Mouse (Mus musculus) kidney, adult 8-10 months (tissue): ENCODE measurements around the gene Ptprs.
"Not testable (repeated sequence)": the region's sequence is repeated elsewhere in the genome, so short reads cannot be mapped to it uniquely, and the experiment has no call there.

ENCODE experiments used
- DNase-seq, 2 experiments: peaks; one replicate each; pipeline ENCODE4 v3.0.0; 2022

The Ptprs gene

DNA sequence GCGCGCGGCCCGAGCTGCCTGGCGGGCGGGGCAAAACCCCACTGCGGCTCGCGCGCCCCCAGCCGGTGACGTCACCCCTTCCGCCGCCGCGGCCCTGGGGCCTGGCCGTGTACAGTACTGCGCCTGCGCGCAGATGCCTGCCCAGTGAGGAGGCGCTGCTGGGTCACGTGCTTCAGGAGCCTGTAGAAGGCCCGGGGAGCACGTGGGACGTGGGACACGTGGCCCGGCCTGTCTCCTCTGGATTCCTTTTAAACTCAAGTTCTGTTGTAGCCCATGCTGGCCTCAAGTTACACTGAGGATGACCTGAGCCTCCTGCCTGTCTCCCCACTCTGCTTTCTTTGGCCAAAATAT, at the start of gene Ptprs:
TSS of gene Ptprs (minus strand) at position 82 of the 351 bp plus-strand sequence.
- DNase-seq, result peak; percentile 81 to 84

DNA sequence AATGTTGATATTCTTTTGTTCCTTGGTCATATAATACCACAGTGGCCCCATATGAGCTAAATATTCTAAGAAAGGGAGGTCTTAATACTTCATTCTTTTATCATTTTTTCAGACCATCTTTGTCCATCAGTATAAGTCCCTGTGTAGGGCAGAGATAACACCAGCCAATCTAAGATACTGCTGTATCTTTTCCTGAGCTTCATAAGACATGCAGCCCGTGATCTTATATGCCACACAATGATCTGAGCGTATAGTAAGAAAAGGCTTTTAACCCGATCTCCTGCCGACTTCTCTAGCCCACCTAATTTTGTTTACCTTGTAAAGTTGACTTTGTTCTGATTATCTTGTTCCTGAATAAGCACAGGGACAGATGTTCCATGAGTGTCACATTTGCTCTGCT, 48.7 kb upstream of the Ptprs start:
- no peak for DNase-seq

DNA sequence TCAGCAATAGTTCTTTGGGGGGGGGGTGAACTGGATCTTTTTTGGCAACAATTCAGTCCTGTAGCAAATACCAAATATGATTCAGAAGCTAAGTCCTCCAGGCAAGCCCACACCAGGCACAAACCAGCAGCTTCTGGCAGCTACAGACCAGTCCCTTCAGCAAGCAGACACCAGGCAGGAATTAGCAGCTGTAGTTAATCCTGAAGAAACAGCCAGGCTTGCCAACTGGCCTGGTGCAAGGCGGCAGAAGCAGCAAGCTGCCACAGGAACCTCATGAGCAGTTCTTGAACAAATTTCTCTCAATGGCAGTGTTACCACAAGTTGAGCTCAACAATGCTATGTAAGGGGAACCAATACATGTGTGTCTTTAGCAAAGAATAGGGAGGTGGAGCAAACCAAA, 46.5 kb upstream of the Ptprs start:
- no peak for DNase-seq

DNA sequence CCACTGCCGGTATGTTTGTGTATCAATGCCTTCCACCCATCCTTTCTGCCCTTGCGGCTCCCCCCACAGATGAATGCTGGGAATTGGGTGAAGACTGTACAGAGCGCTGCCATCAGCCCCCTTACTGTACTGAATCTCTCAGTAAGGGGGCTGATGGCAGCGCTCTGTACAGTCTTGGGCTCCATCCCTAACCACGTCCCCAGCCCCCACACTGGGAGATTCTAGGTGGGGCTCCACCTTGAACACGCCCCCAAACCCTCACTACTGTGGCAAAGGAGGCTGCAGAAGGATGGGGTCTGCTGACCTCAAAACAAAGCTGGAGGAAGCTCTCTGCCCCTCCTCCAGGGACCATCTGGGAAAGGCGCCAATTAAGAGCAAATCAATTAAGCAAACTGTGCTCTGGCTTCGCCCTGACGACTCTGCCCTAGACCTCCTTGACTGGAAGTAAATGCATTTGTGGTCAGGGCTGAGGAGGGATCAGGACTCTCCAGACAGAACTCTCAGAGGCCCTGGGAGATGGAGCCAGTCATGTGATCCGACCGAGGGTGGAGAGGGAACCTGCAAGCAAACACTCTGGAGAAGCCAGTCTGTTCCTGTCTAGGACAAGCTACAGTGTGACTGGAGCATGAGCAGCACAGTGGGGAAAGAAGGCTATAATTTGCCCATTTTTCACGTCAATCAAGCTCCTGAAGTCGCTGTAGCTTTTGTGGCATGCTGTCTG, 39.6 kb upstream of the Ptprs start:
- no peak for DNase-seq

DNA sequence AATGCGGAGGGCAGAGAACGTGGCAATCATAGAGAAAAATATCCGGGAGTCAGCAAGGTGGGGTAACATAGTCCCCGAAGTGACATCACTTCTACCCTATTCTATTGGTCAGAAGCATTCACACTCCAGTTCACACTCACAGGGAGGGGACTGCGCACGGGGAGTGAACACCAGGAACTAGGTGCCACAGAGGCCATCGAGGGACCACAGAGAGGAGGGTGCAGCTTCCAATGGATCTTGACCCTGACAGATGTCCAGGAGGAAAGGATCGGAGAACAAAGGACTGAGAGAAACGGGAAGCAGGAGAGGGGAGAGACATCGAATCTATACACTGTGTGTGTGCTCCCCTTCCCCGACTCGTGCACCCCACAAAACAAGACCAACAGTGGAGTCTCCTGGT, 38.6 kb upstream of the Ptprs start:
- no peak for DNase-seq

DNA sequence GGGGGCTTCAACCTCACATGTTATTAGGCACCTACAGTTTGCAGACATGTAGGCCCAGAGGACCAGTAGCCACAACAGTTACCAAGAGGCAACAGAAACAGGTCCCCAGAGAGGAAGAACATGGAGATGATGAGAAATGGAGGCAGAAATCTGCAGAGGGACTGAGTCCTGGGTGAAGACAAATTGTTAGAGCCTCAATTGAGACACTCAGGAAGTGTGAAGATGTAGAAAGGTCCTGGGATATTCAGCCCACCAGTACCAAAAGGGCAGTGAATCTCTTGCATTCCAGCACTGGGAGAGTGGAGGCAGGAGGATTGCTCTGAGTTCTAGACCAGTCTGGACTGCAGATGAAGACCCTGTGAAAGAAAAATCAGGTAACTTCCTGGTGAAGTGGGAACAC, 38.0 kb upstream of the Ptprs start:
- DNase-seq, result no peak

DNA sequence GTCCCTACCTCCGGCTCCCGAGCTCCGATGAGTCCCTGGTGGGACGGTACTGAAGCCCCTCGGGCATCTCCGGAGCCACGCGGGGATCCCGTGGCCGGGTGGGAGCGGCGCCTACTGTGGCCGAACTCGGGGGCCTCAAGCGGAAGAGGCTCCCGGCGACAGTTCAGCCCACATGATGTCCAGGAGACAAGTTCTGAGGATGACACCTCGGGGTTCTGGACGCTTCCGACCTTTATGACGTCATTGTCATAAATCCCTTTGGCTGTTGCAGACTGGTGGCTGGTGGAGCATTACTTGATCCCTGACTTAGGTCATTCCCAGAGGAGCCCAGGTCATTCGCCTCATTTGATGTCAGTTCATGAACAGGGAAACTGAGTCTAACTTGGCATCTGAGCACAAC, 36.0 kb upstream of the Ptprs start, which contains the start of gene Znrf4:
TSS of gene Znrf4 (minus strand) at position 122 of the 400 bp plus-strand sequence.
- no peak for DNase-seq

DNA sequence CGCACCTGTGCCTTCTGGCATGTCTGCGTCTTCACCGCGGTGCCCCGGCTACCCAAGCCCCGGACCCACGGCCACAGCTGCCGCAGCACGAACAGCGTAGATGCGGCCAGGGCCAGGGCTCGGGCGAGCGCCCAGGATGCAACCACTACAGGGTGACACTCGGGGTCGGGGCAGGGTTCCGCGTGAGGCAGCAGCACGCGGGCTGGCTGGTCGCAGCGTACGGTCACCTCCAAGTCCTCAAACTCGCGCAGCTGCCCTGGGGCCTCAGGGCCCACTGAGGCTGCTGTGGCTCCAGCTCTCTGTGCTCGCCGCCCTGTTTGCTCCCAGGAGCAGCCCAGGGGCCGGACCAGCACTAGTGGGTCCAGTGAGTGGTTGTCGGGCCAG, 35.4 kb upstream of the Ptprs start:
- no peak for DNase-seq

DNA sequence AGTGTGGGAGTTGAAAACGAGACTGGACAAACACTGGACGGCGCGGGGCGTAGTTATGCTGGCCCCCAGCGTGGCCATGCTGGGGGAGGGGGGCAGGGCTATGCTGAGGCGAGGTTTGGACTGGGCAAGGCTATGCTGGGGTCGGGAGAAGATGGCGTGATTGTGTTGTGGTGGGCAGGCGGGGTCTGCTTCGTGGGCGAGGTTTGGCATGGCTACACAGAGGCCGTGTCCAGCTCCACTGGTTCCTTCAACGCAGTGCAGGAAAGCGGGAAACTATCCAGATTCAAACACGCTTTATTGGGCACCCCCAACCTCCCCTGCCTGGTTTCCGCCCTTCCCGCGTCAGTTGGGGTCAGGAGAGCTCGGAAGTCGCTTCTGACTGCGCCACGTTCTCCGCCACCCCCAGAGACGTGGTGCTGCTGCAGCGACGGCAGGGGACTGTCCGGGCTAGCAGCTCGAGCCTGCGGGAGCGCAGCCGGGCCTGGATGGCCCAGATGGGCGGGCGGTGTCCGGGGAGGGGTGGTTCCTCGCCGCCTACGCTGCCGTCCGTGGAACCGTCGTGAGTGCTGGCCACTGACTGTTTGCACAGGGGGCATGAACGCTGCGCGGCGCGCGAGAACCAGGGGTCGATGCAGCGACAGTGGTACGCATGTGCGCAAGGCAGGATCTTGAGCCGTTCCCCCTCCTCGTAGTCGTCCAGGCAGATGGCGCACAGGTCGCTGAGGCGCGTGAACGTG, 34.9 kb upstream of the Ptprs start:
- no peak for DNase-seq

DNA sequence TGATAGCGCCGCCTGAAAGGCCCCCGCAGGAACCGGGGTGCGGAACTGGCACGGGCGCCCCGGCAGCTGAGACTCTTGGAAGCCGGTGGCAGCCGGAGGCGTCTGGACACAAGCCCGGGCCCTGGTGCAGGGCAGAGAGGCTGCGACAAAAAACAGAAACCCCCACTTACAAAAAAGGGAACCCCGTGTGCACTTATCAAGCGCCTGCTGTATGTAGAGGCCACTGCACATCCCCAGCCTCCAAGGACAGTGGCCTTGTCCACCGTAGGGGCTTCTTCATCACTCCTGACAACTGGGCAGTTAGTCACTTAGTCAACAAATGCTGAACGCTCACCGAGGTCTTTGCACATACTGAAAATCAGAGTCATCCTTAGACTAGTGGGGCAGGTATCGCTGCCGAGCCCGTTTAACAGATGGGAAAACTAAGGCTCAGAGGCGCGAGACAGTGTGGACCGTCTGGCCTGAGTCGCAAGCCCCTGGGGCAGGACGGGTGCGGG, 34.2 kb upstream of the Ptprs start:
- no peak for DNase-seq

DNA sequence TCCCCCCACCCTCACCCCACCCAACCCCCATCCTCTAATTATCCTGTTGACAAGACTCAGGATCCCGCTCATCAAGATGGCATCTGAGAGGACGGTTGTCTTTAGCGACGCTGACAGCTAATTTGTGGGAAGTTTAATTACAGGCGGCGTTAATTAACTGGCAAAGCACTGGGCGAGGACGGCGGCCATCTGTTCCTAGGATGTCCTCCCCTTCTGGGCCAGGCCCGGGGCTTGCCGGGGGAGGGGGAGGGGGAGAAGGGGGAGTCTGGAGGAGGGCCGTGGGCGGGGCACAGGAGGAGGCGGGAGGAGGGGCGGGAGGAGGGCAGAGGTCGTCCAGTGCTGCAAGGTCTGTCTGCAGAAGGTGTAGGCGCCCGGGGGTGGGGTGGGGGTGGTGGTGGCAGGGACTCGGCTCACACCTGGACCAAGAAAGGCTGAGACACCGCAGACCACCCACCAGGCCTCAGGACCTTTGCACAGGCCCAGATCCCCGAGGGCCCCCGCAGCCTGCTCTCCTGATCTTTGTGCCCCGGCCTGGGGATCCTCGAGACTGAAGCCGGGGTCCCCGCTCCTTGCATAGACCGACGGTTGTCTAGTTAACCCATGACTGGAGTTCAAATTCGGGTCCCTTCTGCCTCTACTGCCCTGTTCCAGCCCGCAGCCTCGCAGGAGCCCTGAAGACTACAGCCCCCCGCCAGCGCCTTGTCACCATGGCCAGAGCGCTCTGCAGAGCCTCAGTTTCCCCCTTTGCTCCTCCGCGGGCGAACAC, 33.6 kb upstream of the Ptprs start:
- no peak for DNase-seq

DNA sequence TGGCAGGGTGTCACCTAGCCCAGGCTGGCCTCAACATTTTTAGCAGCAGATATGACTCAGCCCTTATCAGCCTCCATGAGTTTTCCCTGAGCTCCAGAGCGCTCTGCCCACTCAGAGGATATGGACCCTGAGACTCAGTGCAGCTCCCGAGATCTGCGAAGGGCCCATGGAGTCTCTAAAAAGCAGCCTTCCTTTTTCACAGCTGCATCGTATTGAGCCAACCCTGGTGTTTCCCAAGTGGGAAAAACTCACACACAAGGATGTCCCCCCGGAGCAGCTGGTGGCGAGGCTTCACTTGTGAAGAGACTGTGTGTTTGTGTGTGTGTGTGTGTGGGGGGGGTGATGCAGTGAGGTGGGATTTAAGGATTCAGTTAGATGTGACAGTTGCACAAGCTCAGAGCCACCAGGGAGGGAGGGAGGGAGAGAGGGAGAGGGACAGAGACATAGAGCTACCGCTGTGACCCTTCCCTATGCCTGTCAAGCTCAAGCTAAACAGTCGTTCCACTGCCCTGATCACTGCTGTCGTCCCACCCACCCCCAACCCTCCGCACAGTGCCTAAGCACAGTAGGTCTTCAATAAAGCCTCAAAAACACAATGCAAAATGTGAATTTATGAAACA, 32.8 kb upstream of the Ptprs start:
- no peak for DNase-seq

DNA sequence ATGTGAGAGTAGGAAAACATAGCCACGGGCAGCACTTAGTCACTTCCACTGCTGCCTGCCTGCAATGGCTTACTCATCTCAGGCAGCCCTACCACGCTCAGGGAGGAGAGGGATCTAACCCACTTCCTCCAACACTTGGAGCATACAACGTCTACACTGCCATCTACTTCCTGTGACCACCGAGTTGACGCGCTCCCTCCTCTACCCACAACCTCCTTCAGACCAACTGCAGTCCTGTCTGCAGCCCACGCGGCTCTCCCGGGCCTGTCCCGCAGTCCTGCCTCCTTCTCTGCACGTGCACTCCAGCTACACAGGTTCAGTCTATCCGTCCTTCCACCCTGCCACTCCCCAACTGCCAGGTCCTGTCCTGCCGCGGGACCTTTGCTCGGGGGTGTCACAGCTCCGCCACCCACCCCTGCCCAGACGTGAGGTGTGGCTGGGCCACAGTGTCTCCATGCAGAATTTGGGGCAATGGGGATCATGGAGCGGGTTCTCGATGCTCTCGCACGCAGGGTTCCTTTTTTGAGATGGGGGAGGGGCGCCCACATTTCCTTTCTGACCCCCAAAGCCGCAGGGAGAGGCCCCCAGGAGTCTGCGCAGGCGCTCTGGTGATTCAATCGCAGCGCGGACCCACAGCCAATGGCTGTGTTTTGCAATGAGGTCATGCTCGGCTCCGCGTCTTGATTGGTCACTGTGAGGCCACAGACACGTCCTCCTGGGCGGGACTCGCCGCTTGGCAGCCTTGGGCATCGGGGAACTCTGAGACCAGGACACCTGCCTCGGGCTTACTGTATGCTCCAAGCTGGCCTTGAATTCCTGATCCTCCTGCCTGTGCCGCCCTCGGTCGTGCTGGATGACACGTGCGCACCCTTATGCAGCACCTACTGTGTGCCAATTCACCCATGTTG, 31.1 kb upstream of the Ptprs start:
- DNase-seq, result peak; percentile 94

DNA sequence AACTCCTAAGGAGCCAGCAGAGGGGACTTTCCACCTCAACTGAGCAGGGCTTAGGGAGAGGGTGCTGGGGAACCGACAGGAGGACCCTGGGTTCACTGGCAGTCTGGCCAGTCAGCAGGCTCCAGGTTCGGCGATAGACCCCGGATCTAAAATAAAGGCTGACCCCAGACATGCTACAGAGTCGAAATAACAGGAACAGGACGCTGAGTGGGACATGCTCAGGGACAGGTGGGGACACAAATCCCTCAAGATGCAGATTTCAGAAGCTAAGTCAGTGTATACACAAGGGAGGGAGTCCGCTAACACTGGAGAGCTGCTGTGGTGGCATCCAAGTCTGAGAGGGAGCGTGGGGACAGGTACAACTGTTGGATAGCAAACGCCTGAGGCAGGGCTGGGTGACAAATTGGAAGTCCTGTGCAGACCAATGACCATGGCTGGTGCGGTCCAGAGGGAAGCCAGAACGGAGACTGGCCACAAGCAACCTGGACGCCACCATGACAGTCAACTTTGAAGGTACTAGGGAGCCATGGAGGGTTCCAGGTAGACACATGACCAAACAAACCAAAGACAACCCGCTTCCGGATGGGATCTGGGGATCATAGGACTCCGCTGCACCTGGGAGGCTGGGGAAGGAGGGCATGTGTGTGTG, 30.3 kb upstream of the Ptprs start:
- no peak for DNase-seq

DNA sequence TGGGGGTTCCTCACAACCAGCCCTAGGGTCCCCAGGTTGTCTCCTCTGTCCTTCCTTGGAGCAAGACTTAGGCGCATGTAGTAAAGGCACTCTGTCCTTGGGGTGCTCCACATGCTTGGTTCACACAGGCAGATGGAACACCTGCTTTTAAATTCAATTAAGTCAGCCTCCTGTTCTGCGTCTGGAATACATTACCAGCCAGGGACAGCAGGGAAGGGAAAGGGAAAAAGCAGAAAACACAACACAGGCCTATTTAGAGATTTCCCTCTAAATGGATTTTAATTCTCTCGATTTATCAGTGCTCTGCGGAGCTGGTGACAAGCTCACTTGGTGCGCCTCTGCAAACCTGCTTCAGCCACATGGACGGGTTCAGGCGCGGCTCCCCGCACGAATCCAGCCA, 29.1 kb upstream of the Ptprs start:
- DNase-seq, result no peak

DNA sequence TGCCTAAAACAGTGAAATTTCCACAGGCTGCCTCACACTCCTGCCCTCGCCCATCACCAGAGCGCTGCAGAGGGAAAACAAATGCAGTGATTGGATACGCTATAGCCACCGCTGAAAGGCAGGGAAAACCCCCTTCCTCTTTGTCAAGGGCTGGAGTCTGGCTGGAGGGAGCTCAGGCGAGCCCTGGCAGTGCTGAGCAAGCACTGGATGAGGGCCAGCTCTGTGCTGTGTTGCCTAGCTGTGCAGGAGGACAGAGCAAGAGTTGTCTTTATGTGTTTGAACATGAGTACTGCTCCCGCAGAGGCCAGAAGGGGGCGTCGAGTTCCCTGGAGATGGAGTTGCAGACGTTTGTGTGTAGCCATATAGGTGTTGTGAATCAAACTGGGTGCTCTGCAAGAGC, 26.2 kb upstream of the Ptprs start:
- DNase-seq, result peak in 1 of 2 experiments; percentile 29

DNA sequence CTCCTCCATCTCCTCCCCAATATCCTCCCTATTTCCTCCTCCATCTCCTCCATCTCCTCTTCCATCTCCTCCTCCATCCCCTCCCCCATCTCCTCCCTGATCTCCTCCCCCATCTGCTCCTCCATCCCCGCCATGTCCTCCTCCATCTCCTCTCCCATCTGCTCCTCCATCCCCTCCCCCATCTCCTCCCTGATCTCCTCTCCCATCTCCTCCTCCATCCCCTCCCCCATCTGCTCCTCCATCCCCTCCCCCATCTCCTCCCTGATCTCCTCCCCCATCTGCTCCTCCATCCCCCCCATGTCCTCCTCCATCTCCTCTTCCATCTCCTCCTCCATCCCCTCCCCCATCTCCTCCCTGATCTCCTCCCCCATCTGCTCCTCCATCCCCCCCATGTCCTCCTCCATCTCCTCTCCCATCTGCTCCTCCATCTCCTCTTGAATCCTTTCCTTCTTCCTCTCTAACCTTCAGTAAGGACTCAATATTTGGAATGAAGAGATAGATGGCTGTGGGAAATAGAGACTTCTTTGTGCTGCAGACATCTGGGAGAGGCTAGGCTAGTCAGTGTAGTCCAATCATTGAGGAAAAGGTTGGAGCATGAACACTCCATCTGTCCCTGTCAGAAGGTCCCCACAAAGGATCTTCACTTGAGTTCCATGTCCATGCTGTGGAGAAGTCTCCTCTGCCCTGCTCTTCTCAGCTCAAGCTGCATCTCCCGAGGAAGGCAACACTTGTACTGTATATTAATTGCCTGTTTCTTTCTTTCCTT, 25.5 kb upstream of the Ptprs start:
- DNase-seq, result not testable (repeated sequence)

DNA sequence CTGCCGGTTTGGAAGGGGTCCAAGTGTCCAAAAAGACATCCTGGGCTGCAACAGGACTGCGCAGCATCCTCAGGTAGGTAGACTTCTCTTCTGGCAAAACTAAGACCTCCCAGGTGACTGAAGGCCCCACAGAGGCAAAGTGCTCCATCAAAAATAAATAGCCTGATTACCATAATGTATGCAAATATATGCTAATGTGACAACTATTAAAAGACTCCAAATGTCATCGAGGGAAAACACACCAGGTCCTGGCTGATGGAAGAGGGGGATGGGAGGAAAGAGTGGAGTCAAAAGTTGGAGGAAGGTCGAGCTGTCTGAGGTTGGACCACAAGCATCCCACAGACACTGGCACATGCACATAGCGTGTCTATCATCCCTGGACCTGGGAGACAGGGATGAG, 22.9 kb upstream of the Ptprs start:
- DNase-seq, result no peak

DNA sequence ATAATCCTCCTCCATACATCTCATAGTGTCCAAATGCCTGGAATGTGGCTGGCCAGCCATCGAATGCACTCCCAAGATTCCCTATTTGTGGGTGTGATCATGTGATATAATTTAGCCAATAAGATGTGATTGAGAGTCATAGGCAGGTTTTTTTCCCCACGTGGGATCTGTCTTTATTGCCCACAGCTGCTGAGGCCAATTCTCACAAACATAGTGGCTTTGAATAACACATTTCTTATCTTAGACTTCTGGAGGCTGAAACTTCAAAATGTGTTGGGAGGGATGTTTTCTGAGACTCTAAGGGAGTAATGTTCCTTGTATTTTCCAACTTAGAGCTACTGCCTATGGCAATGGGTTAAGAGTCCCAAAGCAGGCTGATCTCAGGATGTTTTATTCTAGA, 18.2 kb upstream of the Ptprs start:
- no peak for DNase-seq

DNA sequence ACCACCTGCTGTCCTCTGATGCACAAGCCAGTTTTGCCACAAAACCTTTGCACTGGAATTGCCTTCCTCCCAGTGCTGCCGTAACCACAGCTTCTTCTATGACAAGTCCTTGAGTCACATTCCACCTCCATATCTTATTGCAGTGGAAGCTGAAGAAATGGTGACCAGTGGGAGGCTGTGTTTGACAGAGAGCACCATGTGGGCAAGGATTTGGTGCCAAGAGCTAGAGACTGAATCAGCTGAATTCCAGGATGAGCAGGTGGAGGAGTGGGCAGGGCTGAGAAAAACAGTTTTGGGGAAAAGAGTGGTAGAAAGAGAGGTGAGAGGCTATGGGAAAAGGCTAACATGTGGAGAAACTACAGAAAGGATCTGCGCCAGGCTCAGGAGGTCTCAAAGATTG, 17.6 kb upstream of the Ptprs start:
- no peak for DNase-seq
